Mouse (Mus musculus): ENCODE results near the gene Scimp. TPM values are rescaled to one million over a fixed set of nuclear protein-coding genes. Genes with fewer than 3 reads are reported as not detected.
"Not testable (repeated sequence)": the region's sequence is repeated elsewhere in the genome, so short reads cannot be mapped to it uniquely, and the experiment has no call there.

The Scimp gene
- total RNA-seq, 2 experiments from 2014 or later = not detected

DNA sequence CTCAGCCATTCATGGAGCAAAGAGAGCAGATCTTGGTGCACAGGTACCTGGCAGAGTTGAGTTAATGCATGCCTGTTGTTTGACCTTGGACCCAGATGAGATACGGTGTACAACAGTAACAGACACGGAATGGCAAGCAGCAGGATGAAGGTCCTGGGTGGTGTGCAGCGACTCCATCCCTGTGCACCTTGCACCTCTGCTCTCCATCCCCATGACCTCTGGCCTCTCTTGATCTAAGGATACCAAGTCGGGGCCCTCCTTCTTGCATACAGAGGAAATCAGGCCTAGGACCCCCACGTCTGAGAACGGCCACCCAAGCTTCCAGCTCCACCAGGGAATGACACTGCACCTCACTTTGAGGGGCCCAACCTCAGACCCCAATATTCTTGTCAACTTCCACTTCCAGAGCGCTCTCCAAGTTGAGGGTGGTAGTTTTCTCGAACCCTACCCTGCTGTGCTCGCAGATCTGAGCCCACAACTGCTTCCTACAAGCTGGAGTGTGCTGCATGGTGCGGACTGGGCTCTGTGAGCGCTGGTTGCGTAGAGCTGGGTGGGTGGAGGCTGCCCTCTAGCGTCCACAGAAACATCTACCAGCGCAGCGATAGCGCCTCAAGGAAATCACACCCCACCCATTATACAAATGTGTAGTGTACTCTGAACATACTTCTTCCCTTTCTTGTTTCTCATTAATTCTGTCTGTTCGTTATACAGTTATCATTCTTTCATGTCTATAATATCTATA is 35.4 kb downstream of the Scimp start:
- peak; percentile 31 to 64 for DNase-seq (ENCODE audit: extremely low spot score in 1 of 2, low spot score in 1 of 2)

DNA sequence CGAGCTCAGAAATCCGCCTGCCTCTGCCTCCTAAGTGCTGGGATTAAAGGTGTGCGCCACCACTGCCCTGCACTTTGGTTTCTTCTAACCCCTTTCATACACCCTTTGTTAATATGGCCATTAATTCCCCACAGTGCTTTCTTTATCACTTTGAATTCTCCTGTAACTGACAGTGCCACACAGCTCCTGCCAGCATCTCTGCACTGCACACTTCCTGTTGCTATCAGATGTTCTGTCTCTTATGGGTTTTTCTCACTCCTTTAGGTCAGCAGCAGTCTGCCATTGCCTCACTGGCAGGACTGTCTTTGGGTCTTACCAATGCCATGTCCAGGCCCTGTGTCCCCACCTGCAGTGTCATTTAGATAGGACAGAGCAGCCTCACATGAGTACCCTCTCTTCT is 41.6 kb downstream of the Scimp start:
- no peak for DNase-seq (ENCODE audit: extremely low spot score in 1 of 2, low spot score in 1 of 2)

- no peak for DNase-seq (ENCODE audit: extremely low spot score in 1 of 2, low spot score in 1 of 2)
Observed at GRCm38 (mm10) chr11:70765776-70766445, 46.5 kb downstream of the Scimp start.

DNA sequence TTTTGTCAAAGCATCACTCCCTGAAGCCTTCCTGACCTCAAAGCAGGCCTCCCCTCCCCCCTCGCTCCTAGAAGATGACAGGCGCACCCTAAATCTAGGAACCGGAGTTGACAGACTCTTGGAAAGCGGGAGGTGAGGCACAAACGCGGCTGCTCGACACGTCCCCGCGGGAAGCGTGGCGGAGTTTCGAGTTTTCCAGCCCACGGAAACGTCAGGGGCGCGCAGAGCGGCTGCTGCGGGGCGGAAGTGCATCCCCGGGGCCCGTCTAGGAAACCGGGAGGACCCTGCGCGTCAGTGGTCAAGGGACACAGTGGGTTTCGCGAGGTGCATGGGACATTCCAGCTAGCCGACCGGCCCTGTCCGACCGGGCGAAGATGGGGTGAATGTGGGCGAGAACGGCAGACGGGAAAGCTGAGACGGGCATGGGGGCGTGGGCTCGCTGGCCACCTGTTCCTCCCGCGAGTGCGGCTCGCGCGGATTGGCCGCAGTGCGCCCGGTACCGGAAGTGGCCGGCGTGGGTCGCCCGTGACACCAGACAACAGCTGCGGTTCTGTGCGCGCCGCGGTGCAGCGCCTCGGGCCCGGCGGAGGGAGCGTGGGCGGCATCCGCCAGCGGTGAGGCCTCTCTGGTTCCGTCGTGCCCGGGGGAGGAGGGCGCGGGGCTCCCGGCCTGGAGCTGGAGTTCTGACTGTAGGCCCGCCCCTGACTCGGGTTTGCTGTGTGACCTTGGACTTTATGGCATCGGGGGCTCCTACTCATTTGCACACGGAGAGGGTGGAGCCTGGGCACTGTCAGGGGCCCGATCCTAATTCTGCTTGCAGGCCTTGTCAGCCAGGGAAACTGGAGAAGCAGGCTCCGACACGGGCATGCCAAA is 48.2 kb downstream of the Scimp start, which contains the start of gene Zfp3:
Gene Zfp3, plus strand, starts transcription at position 274 of the 873 bp plus-strand sequence.
- DNase-seq (ENCODE audit: extremely low spot score in 1 of 2, low spot score in 1 of 2) = peak; percentile 64 to 77

GRCm38 (mm10) chr11:70763582-70763935 is 48.8 kb downstream of the Scimp start:
- DNase-seq (ENCODE audit: extremely low spot score in 1 of 2, low spot score in 1 of 2) = no peak

DNA sequence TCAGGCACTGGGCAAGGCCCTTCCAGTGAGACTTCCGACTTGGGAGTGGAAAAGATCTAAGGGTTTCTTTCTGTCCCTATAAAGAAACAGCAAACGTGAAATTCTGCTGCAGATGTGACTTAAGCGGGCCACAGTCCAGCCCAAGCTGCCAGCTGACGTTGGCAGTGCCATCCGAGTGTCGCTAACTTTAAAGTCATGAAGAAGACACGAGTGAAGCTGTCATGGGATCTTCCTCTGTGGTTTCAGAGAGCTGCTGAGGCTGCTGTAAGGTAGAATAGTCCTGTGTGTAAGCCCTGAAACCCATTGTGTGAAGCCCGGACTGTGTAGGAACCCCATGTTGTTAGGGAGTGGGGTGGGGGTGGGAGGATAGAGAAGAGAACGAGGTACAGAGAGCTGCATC is 49.7 kb downstream of the Scimp start:
- DNase-seq (ENCODE audit: extremely low spot score in 1 of 2, low spot score in 1 of 2) = no peak

DNA sequence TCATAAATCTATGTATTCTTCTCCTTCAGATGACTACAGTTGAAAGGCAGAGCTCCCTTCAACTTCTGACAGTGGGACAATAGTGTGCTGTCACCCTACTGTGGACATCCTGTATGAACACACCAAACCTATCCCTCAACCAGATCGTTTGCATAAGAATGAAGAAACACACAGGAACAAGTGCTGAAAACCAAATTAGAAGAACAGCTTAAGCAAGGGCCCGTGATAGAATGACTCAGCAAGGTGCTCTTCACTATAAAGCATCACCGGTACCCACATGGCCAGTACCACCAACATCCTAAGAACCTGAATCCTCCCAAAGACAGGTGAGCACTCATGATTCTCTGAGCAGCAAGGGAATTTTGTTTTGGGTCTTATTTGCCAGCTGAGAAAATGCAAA is 51.9 kb downstream of the Scimp start:
- not testable (repeated sequence) for DNase-seq (ENCODE audit: extremely low spot score in 1 of 2, low spot score in 1 of 2)

GRCm38 (mm10) chr11:70755645-70756044 is 56.7 kb downstream of the Scimp start:
- DNase-seq (ENCODE audit: extremely low spot score in 1 of 2, low spot score in 1 of 2) = peak; percentile 78 to 98

DNA sequence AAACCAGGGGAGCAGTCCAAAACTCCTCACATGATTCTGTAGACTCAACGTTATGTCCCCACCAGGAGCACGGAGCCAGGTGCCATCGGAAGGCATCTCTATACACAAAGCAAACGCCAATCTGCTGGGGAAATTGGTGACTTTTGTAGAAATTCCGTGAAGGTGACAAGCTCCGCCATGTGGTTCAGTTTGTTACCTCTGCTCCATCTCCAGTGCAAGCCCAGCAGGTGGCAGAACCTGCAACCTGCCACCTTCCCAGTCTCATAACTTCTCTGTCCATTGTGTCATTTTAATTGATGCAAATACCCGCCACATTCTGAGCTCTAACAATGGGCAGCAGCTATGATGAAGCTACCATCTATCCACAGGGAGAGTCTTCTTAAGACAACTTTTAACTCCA is 57.4 kb downstream of the Scimp start:
- no peak for DNase-seq (ENCODE audit: extremely low spot score in 1 of 2, low spot score in 1 of 2)

GRCm38 (mm10) chr11:70754476-70754875 is 57.9 kb downstream of the Scimp start:
- DNase-seq (ENCODE audit: extremely low spot score in 1 of 2, low spot score in 1 of 2) = no peak

DNA sequence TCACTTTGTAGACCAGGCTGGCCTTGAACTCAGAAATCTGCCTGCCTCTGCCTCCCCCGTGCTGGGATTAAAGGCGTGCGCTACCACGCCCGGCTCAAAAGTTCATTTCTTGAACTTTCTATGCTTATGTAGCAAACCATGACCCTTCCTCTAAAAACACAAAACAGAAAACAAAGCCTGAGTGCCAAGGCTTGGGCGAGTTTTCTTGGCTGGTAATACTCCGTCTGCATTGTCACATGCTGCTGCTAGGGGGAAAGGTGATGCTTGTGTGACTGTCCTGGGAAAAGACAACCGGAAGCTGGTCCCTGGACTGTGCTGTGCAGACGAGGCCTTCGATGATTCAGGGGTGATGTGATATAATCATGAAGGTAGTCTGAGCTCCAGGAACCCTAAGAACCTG is 59.2 kb downstream of the Scimp start:
- DNase-seq (ENCODE audit: extremely low spot score in 1 of 2, low spot score in 1 of 2) = no peak

- no peak for DNase-seq (ENCODE audit: extremely low spot score in 1 of 2, low spot score in 1 of 2)
Observed at GRCm38 (mm10) chr11:70752337-70753017, 59.9 kb downstream of the Scimp start.

GRCm38 (mm10) chr11:70747876-70748545 is 64.4 kb downstream of the Scimp start:
- DNase-seq (ENCODE audit: extremely low spot score in 1 of 2, low spot score in 1 of 2) = no peak

DNA sequence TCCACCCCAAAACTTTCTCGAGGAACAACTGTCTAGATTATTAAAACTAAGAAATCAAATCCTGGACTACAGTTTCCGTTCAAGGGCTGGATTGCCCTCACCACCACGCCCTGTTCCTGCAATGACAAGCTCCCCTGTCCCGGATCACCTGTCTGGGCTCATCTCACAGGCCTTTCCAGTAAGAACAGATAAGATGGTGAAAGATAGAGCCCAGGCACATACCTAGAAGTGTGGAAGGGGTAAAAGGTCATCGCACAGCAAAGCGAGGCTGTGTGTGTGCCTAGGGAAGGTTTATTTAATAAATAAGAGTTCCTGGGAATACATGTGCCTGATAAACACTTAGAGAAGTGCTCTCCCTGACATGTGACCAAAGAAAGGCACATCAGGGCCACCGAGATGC is 66.8 kb downstream of the Scimp start:
- DNase-seq (ENCODE audit: extremely low spot score in 1 of 2, low spot score in 1 of 2) = no peak

GRCm38 (mm10) chr11:70742581-70743459 is 69.6 kb downstream of the Scimp start:
- no peak for DNase-seq (ENCODE audit: extremely low spot score in 1 of 2, low spot score in 1 of 2)

DNA sequence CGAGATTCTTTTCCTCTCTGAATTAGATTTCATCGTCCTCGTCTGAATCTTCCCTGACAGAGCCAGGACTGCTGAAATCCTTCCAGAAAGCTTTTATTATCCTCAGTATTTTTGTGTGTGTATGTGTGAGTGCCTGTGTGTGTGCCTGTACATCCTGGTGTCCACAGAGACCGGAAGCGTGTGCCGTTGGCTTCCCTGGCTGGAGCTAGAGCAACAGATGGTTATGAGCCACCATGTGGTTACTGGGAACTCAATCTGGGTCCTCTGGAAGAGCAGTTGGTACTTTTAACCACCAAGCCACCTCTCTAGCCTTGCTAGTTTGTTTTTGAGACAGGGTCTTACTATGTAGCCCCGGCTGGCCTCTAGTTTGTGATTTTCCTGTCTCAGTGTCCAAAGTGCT is 70.3 kb downstream of the Scimp start:
- no peak for DNase-seq (ENCODE audit: extremely low spot score in 1 of 2, low spot score in 1 of 2)

GRCm38 (mm10) chr11:70741603-70742002 is 70.8 kb downstream of the Scimp start:
- no peak for DNase-seq (ENCODE audit: extremely low spot score in 1 of 2, low spot score in 1 of 2)
